Mouse (Mus musculus): ENCODE measurements around the gene Arhgef10l. TPM values are rescaled to one million over a fixed set of nuclear protein-coding genes. Genes with fewer than 3 reads are reported as not detected.

The Arhgef10l gene
- polyA plus RNA-seq, 1 experiment, result 34.7 TPM

GRCm38 (mm10) chr4:140592217-140592759 lies 73.5 kb downstream of the Arhgef10l start:
- no peak overlapping the region for H3ac ChIP-seq (ENCODE audit: control insufficient read depth, insufficient read length)
- H3K27me3 ChIP-seq (ENCODE audit: control insufficient read depth, insufficient read depth, insufficient read length), result no peaks in the 10 kb centered on the region
- no peak overlapping the region for H3K4me3 ChIP-seq
- H3K79me2 ChIP-seq (ENCODE audit: control insufficient read depth, insufficient read depth), result no peaks in the 10 kb centered on the region
- TF ChIP-seq USF1 (IDR thresholded peaks at IDR 0.05; ENCODE audit: low read depth), result no peak
- no peak for TF ChIP-seq POLR2AphosphoS2 (IDR thresholded peaks at IDR 0.05; ENCODE audit: insufficient read length, low read depth)
- no peak for TF ChIP-seq MYOG (IDR thresholded peaks at IDR 0.05; ENCODE audit: control insufficient read depth in 1 of 3, insufficient read depth in 1 of 3, insufficient read length in 2 of 3, low read depth in 2 of 3)
- TF ChIP-seq POLR2A (IDR thresholded peaks at IDR 0.05; ENCODE audit: insufficient read length, low read depth), result no peak
- no peak for TF ChIP-seq MAX (IDR thresholded peaks at IDR 0.05; ENCODE audit: low read depth)
- peaks cover 11% of the 10 kb centered on the region for H3K36me3 ChIP-seq (ENCODE audit: control insufficient read depth, insufficient read depth)
- no peak overlapping the region for H3K4me2 ChIP-seq (ENCODE audit: low read depth)

GRCm38 (mm10) chr4:140586478-140586877 lies 79.3 kb downstream of the Arhgef10l start:
- Histone ChIP-seq H3K36me3 (ENCODE audit: control insufficient read depth, insufficient read depth) (peaks cover 11% of the 10 kb centered on the region), H3K4me2 (ENCODE audit: low read depth) (no peak overlapping the region), H3K79me2 (ENCODE audit: control insufficient read depth, insufficient read depth) (no peaks in the 10 kb centered on the region), H3K4me3 (no peak overlapping the region), H3ac (ENCODE audit: control insufficient read depth, insufficient read length) (no peak overlapping the region), H3K27me3 (ENCODE audit: control insufficient read depth, insufficient read depth, insufficient read length) (no peaks in the 10 kb centered on the region)
- TF ChIP-seq MAX (IDR thresholded peaks at IDR 0.05; ENCODE audit: low read depth) (no peak), TCF12 (IDR thresholded peaks at IDR 0.05; ENCODE audit: insufficient read depth, poor library complexity, severe bottlenecking) (no peak), MYOD1 (IDR thresholded peaks at IDR 0.05; ENCODE audit: control insufficient read depth in 1 of 3, insufficient read length in 2 of 3, low read depth in 2 of 3) (no peak), TCF3 (IDR thresholded peaks at IDR 0.05; ENCODE audit: insufficient read length, low read depth) (no peak), REST (IDR thresholded peaks at IDR 0.05; ENCODE audit: insufficient read depth, insufficient read length) (no peak), E2F4 (IDR thresholded peaks at IDR 0.05; ENCODE audit: insufficient read depth) (no peak), MYOG (IDR thresholded peaks at IDR 0.05; ENCODE audit: control insufficient read depth in 1 of 3, insufficient read depth in 1 of 3, insufficient read length in 2 of 3, low read depth in 2 of 3) (no peak), POLR2AphosphoS2 (IDR thresholded peaks at IDR 0.05; ENCODE audit: insufficient read length, low read depth) (no peak), CEBPB (IDR thresholded peaks at IDR 0.05; ENCODE audit: insufficient read depth, poor library complexity, severe bottlenecking) (no peak), POLR2A (IDR thresholded peaks at IDR 0.05; ENCODE audit: insufficient read length, low read depth) (no peak), USF1 (IDR thresholded peaks at IDR 0.05; ENCODE audit: low read depth) (no peak), SRF (IDR thresholded peaks at IDR 0.05; ENCODE audit: control insufficient read depth, insufficient read length, low read depth) (no peak)

GRCm38 (mm10) chr4:140584240-140584639 lies 81.6 kb downstream of the Arhgef10l start:
- Histone ChIP-seq H3K4me3 (no peak overlapping the region), H3K79me2 (ENCODE audit: control insufficient read depth, insufficient read depth) (no peaks in the 10 kb centered on the region), H3K27me3 (ENCODE audit: control insufficient read depth, insufficient read depth, insufficient read length) (no peaks in the 10 kb centered on the region), H3K4me2 (ENCODE audit: low read depth) (no peak overlapping the region), H3K36me3 (ENCODE audit: control insufficient read depth, insufficient read depth) (peaks cover 12% of the 10 kb centered on the region), H3ac (ENCODE audit: control insufficient read depth, insufficient read length) (no peak overlapping the region)
- TF ChIP-seq USF1 (IDR thresholded peaks at IDR 0.05; ENCODE audit: low read depth), result no peak
- no peak for TF ChIP-seq TCF3 (IDR thresholded peaks at IDR 0.05; ENCODE audit: insufficient read length, low read depth)
- no peak for TF ChIP-seq MYOG (IDR thresholded peaks at IDR 0.05; ENCODE audit: control insufficient read depth in 1 of 3, insufficient read depth in 1 of 3, insufficient read length in 2 of 3, low read depth in 2 of 3)
- no peak for TF ChIP-seq CEBPB (IDR thresholded peaks at IDR 0.05; ENCODE audit: insufficient read depth, poor library complexity, severe bottlenecking)
- TF ChIP-seq REST (IDR thresholded peaks at IDR 0.05; ENCODE audit: insufficient read depth, insufficient read length), result no peak
- no peak for TF ChIP-seq SRF (IDR thresholded peaks at IDR 0.05; ENCODE audit: control insufficient read depth, insufficient read length, low read depth)
- TF ChIP-seq TCF12 (IDR thresholded peaks at IDR 0.05; ENCODE audit: insufficient read depth, poor library complexity, severe bottlenecking), result no peak
- TF ChIP-seq POLR2AphosphoS2 (IDR thresholded peaks at IDR 0.05; ENCODE audit: insufficient read length, low read depth), result no peak
- TF ChIP-seq POLR2A (IDR thresholded peaks at IDR 0.05; ENCODE audit: insufficient read length, low read depth), result no peak
- no peak for TF ChIP-seq MYOD1 (IDR thresholded peaks at IDR 0.05; ENCODE audit: control insufficient read depth in 1 of 3, insufficient read length in 2 of 3, low read depth in 2 of 3)
- TF ChIP-seq MAX (IDR thresholded peaks at IDR 0.05; ENCODE audit: low read depth), result no peak
- TF ChIP-seq E2F4 (IDR thresholded peaks at IDR 0.05; ENCODE audit: insufficient read depth), result no peak

GRCm38 (mm10) chr4:140582390-140583088 lies 83.3 kb downstream of the Arhgef10l start:
- Histone ChIP-seq H3K4me2 (ENCODE audit: low read depth) (peak overlapping the region; percentile 18), H3K27me3 (ENCODE audit: control insufficient read depth, insufficient read depth, insufficient read length) (no peaks in the 10 kb centered on the region), H3ac (ENCODE audit: control insufficient read depth, insufficient read length) (no peak overlapping the region), H3K36me3 (ENCODE audit: control insufficient read depth, insufficient read depth) (peaks cover 7% of the 10 kb centered on the region), H3K4me3 (no peak overlapping the region), H3K79me2 (ENCODE audit: control insufficient read depth, insufficient read depth) (no peaks in the 10 kb centered on the region)
- no peak for TF ChIP-seq POLR2A (IDR thresholded peaks at IDR 0.05; ENCODE audit: insufficient read length, low read depth)
- TF ChIP-seq REST (IDR thresholded peaks at IDR 0.05; ENCODE audit: insufficient read depth, insufficient read length), result no peak
- no peak for TF ChIP-seq MYOG (IDR thresholded peaks at IDR 0.05; ENCODE audit: control insufficient read depth in 1 of 3, insufficient read depth in 1 of 3, insufficient read length in 2 of 3, low read depth in 2 of 3)
- no peak for TF ChIP-seq TCF3 (IDR thresholded peaks at IDR 0.05; ENCODE audit: insufficient read length, low read depth)
- TF ChIP-seq MAX (IDR thresholded peaks at IDR 0.05; ENCODE audit: low read depth), result no peak
- TF ChIP-seq POLR2AphosphoS2 (IDR thresholded peaks at IDR 0.05; ENCODE audit: insufficient read length, low read depth), result no peak
